Mouse (Mus musculus) ES-Bruce4 (cell line): ENCODE data around the gene Chst15. TPM values are rescaled to one million over a fixed set of nuclear protein-coding genes. Genes with fewer than 3 reads are reported as not detected.

Experiments used
- H3K27ac ChIP-seq: 2 replicates; pipeline ENCODE4 v1.5.1; 2012; ENCODE audit warnings: low read length, inconsistent platforms; ENCODE audit not compliant: insufficient read depth
- H3K27me3 ChIP-seq: 2 replicates; pipeline ENCODE4 v1.6.1; 2012; ENCODE audit warnings: mild to moderate bottlenecking, low read length, inconsistent platforms; ENCODE audit not compliant: control insufficient read depth, poor library complexity, insufficient read depth, severe bottlenecking
- H3K36me3 ChIP-seq: 2 replicates; pipeline ENCODE4 v1.6.1; 2012; ENCODE audit warnings: inconsistent platforms, mild to moderate bottlenecking, low read length, moderate library complexity; ENCODE audit not compliant: control insufficient read depth, poor library complexity, insufficient read depth, severe bottlenecking
- H3K4me1 ChIP-seq: one replicate; pipeline ENCODE4 v1.8.1; 2011; ENCODE audit warnings: low read length; ENCODE audit not compliant: control insufficient read depth, insufficient read depth
- H3K4me3 ChIP-seq: 2 replicates; pipeline ENCODE4 v1.5.1; 2011; ENCODE audit warnings: low read depth, mild to moderate bottlenecking, low read length
- H3K9ac ChIP-seq: 2 replicates; pipeline ENCODE4 v1.6.1; 2012; ENCODE audit warnings: low read depth, mild to moderate bottlenecking, inconsistent platforms; ENCODE audit not compliant: poor library complexity, severe bottlenecking
- H3K9me3 ChIP-seq: replicated peaks from 2 replicates; pipeline ENCODE4 v1.6.1; 2012; ENCODE audit warnings: mild to moderate bottlenecking, low read length, inconsistent platforms; ENCODE audit not compliant: control insufficient read depth, poor library complexity, insufficient read depth, severe bottlenecking
- CTCF ChIP-seq: IDR thresholded peaks from one replicate; pipeline ENCODE4 v1.8.1; 2011; ENCODE audit warnings: low read depth, low read length
- EP300 ChIP-seq: IDR thresholded peaks from 2 replicates; pipeline ENCODE4 v1.6.1; 2011; ENCODE audit warnings: low read depth, low read length; ENCODE audit not compliant: insufficient read depth
- POLR2A ChIP-seq: IDR thresholded peaks from one replicate; pipeline ENCODE4 v1.8.1; 2011; ENCODE audit warnings: low read length; ENCODE audit not compliant: insufficient read depth
- polyA plus RNA-seq: library from polyadenylated mRNA; stranded (reverse); fragments of >200 nt; gene quantifications from 2 replicates; pipeline ENCODE4 v1.2.4, GENCODE M21; 2011; ENCODE audit warnings: low read depth; ENCODE audit not compliant: missing spikeins, insufficient read depth, insufficient read length

Chst15 gene
- polyA plus RNA-seq, 1 experiment = 15.4 TPM

GRCm38 (mm10) chr7:132286630-132287339 lies 30.2 kb downstream of the Chst15 start:
- Histone ChIP-seq H3K9me3 (no peaks in the 10 kb centered on the region), H3K27me3 (no peaks in the 10 kb centered on the region), H3K36me3 (no peaks in the 10 kb centered on the region), H3K4me1 (no peaks in the 10 kb centered on the region), H3K9ac (no peak overlapping the region), H3K27ac (no peak overlapping the region), H3K4me3 (no peak overlapping the region)
- no peak for TF ChIP-seq CTCF
- no peak for TF ChIP-seq EP300
- no peak for TF ChIP-seq POLR2A

DNA sequence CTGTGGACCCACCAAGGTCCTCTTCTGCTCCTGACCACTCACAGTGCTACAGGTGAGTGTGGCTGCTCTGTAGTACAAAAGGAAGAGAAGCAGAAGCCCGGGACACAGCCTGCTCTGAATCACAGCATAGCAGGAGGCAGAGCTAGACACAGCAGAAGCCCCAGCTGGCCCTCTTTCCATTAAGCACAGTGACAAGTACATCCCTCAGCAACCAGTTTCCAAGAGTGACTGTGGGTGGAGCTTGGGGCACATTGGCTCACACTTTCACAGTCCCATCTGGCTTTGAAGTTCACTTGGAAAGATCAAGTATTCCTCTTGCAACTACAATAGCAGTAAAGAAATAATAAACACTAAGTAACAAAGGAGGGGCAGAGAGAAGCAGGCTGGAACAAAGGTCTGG lies 32.2 kb downstream of the Chst15 start:
- H3K27me3 ChIP-seq = no peaks in the 10 kb centered on the region
- no peaks in the 10 kb centered on the region for H3K9me3 ChIP-seq
- TF ChIP-seq EP300 (no peak), POLR2A (no peak), CTCF (no peak)
- no peaks in the 10 kb centered on the region for H3K36me3 ChIP-seq
- H3K27ac ChIP-seq = no peak overlapping the region
- H3K4me3 ChIP-seq = no peak overlapping the region
- H3K4me1 ChIP-seq = no peaks in the 10 kb centered on the region
- no peak overlapping the region for H3K9ac ChIP-seq

- Histone ChIP-seq H3K4me1 (no peaks in the 10 kb centered on the region), H3K27ac (no peak overlapping the region), H3K4me3 (no peak overlapping the region), H3K9me3 (no peaks in the 10 kb centered on the region), H3K36me3 (no peaks in the 10 kb centered on the region), H3K9ac (no peak overlapping the region), H3K27me3 (no peaks in the 10 kb centered on the region)
- no peak for TF ChIP-seq POLR2A
- no peak for TF ChIP-seq EP300
- TF ChIP-seq CTCF = no peak
These were observed 32.8 kb downstream of the Chst15 start for GRCm38 (mm10) chr7:132284048-132284737.

- TF ChIP-seq CTCF = no peak
- no peak overlapping the region for H3K4me3 ChIP-seq
- no peak overlapping the region for H3K27ac ChIP-seq
- no peak overlapping the region for H3K9ac ChIP-seq
- no peaks in the 10 kb centered on the region for H3K36me3 ChIP-seq
- no peaks in the 10 kb centered on the region for H3K27me3 ChIP-seq
- no peaks in the 10 kb centered on the region for H3K9me3 ChIP-seq
- no peaks in the 10 kb centered on the region for H3K4me1 ChIP-seq
These were observed 34.5 kb downstream of the Chst15 start for GRCm38 (mm10) chr7:132282576-132282975.

DNA sequence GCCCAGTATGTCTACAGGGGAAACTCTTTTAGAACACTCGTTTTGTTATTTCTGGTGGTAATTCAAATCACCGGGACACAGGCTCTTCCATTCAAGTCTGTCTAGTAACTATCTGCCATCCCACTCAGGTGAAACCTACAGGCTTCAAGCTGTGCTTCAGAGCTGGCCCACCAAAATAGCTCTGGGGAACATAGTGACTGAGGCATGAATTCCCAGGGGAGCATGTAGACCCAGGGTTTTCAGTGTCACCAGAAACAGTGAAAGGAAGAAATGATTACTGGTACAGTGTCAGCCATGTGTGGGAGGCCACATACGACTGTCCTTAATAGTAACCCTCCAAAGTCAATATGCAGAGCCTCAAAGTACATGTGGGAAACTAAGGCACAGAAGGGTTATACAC lies 34.9 kb downstream of the Chst15 start:
- no peaks in the 10 kb centered on the region for H3K9me3 ChIP-seq
- H3K9ac ChIP-seq = no peak overlapping the region
- no peak overlapping the region for H3K27ac ChIP-seq
- H3K4me1 ChIP-seq = no peaks in the 10 kb centered on the region
- no peaks in the 10 kb centered on the region for H3K27me3 ChIP-seq
- TF ChIP-seq POLR2A (no peak), EP300 (no peak)
- no peak overlapping the region for H3K4me3 ChIP-seq
- no peaks in the 10 kb centered on the region for H3K36me3 ChIP-seq

GRCm38 (mm10) chr7:132281753-132282152 lies 35.3 kb downstream of the Chst15 start:
- Histone ChIP-seq H3K27me3 (no peaks in the 10 kb centered on the region), H3K4me1 (no peaks in the 10 kb centered on the region), H3K36me3 (no peaks in the 10 kb centered on the region), H3K4me3 (no peak overlapping the region), H3K9me3 (no peaks in the 10 kb centered on the region), H3K9ac (no peak overlapping the region), H3K27ac (no peak overlapping the region)
- TF ChIP-seq CTCF = no peak
- TF ChIP-seq POLR2A = no peak
- TF ChIP-seq EP300 = no peak
